Mouse (Mus musculus): ENCODE data around the gene Fbxl5. TPM values are rescaled to one million over a fixed set of nuclear protein-coding genes. Genes with fewer than 3 reads are reported as not detected.

Gene Fbxl5
- 106 TPM for polyA plus RNA-seq (2015; fragmentation: Illumina TruSeq; extraction: RNeasy Lipid Tissue Mini Kit (QIAGEN cat#74804); ENCODE audit: insufficient read depth, low replicate concordance)

GRCm38 (mm10) chr5:43821538-43821937 lies at the start of gene Fbxl5:
Fbxl5 (minus strand) TSS chr5:43821638.

GRCm38 (mm10) chr5:43868253-43868652 lies 46.8 kb upstream of the Fbxl5 start, which contains the start of gene Cd38:
Cd38 (plus strand) TSS chr5:43868553.

GRCm38 (mm10) chr5:43818695-43819094 lies 2.7 kb downstream of the Fbxl5 start, which contains the start of gene Bst1:
Bst1 (plus strand) TSS chr5:43818885.

Other genes starting within 250 kb of the Fbxl5 start
- 4.8 TPM for gene Cc2d2a, start 159.3 kb downstream of the Fbxl5 start, polyA plus RNA-seq (2015; fragmentation: Illumina TruSeq; extraction: RNeasy Lipid Tissue Mini Kit (QIAGEN cat#74804); ENCODE audit: insufficient read depth, low replicate concordance)
- 31.2 TPM for gene Bst1, start 2.8 kb downstream of the Fbxl5 start, polyA plus RNA-seq (2015; fragmentation: Illumina TruSeq; extraction: RNeasy Lipid Tissue Mini Kit (QIAGEN cat#74804); ENCODE audit: insufficient read depth, low replicate concordance)
- gene Cd38, start 46.9 kb upstream of the Fbxl5 start, polyA plus RNA-seq (2015; fragmentation: Illumina TruSeq; extraction: RNeasy Lipid Tissue Mini Kit (QIAGEN cat#74804); ENCODE audit: insufficient read depth, low replicate concordance): 164 TPM
- gene Gm7879, start 91.5 kb upstream of the Fbxl5 start, polyA plus RNA-seq (2015; fragmentation: Illumina TruSeq; extraction: RNeasy Lipid Tissue Mini Kit (QIAGEN cat#74804); ENCODE audit: insufficient read depth, low replicate concordance): not detected
- not detected for gene Fgfbp1, start 160.1 kb upstream of the Fbxl5 start, polyA plus RNA-seq (2015; fragmentation: Illumina TruSeq; extraction: RNeasy Lipid Tissue Mini Kit (QIAGEN cat#74804); ENCODE audit: insufficient read depth, low replicate concordance)

Data from spleen, adult 10 weeks (tissue).